Mouse (Mus musculus) forebrain, embryonic 11.5 days (tissue): ENCODE measurements at regions not wholly inside any gene's neighbourhood (a gene's known extent, or its start where the extent isn't known, plus 50 kb on each side); places are given as distances from the start of the nearest gene placed in this dataset.

Experiments used
- ATAC-seq: fragments of 200-750 bp; cut with Nextera tagmentation; replicated peaks from 2 replicates; pipeline ENCODE4 v1.8.0; 2017; ENCODE audit warnings: moderate TSS enrichment; ENCODE audit not compliant: low FRiP score
- DNase-seq: peaks from one replicate; pipeline ENCODE4 v3.0.0-alpha.2; 2017; ENCODE audit warnings: low spot score
- H3K27ac ChIP-seq: fragments of 300-500 bp; sonication (generic); 2 replicates; pipeline ENCODE4 v1.5.1; 2014; ENCODE audit warnings: low read depth, low read length
- H3K27me3 ChIP-seq: fragments of 300-500 bp; sonication (generic); 2 replicates; pipeline ENCODE4 v1.6.1; 2014; ENCODE audit warnings: mild to moderate bottlenecking, low read length, mixed read lengths; ENCODE audit not compliant: control insufficient read depth, insufficient read depth
- H3K36me3 ChIP-seq: fragments of 300-500 bp; sonication (generic); 2 replicates; pipeline ENCODE4 v1.6.1; 2014; ENCODE audit warnings: mild to moderate bottlenecking, low read length, moderate library complexity, mixed read lengths; ENCODE audit not compliant: control insufficient read depth, insufficient read depth
- H3K4me1 ChIP-seq: fragments of 300-500 bp; sonication (generic); replicated peaks from 2 replicates; pipeline ENCODE4 v1.6.1; 2014; ENCODE audit warnings: low read length, mixed read lengths; ENCODE audit not compliant: control insufficient read depth, insufficient read depth
- H3K4me2 ChIP-seq: fragments of 300-500 bp; sonication (generic); 2 replicates; pipeline ENCODE4 v1.6.1; 2014; ENCODE audit warnings: low read depth, mild to moderate bottlenecking, low read length, moderate library complexity, mixed read lengths; ENCODE audit not compliant: severe bottlenecking
- H3K4me3 ChIP-seq: fragments of 300-500 bp; sonication (generic); 2 replicates; pipeline ENCODE4 v1.5.1; 2014; ENCODE audit warnings: low read depth, low read length
- H3K9ac ChIP-seq: fragments of 300-500 bp; sonication (generic); 2 replicates; pipeline ENCODE4 v1.6.1; 2014; ENCODE audit warnings: low read length
- H3K9me3 ChIP-seq: fragments of 300-500 bp; sonication (generic); 2 replicates; pipeline ENCODE4 v1.6.1; 2016; ENCODE audit warnings: low read length, mixed read lengths; ENCODE audit not compliant: control insufficient read depth
- WGBS: fragments of 180-500 bp; shearing (Covaris S2); extraction: QIAGEN DNeasy Blood & Tissue Kit; methylation state at CpG from one replicate; pipeline ENCODE4 v1.1.7; 2014; 5-methylcytosine and 5-hydroxymethylcytosine counted together

- no peak for ATAC-seq
- no peak overlapping the region for H3K4me3 ChIP-seq
- no peaks in the 10 kb centered on the region for H3K4me1 ChIP-seq
- no peaks in the 10 kb centered on the region for H3K36me3 ChIP-seq
- H3K9me3 ChIP-seq: no peaks in the 10 kb centered on the region
- no peak for DNase-seq
- H3K4me2 ChIP-seq: no peak overlapping the region
- H3K9ac ChIP-seq: no peak overlapping the region
- no peaks in the 10 kb centered on the region for H3K27me3 ChIP-seq
- WGBS: 67% methylated on average over 1 of the region's 1 CpGs
- H3K27ac ChIP-seq: no peak overlapping the region
Observed at GRCm38 (mm10) chr10:21702134-21702533, 109.2 kb downstream of the 1700020N01Rik start.

- no peak overlapping the region for H3K4me2 ChIP-seq
- 80% methylated on average over 7 of the region's 7 CpGs for WGBS
- no peaks in the 10 kb centered on the region for H3K36me3 ChIP-seq
- no peak overlapping the region for H3K4me3 ChIP-seq
- ATAC-seq (no peak), DNase-seq (no peak)
- no peaks in the 10 kb centered on the region for H3K27me3 ChIP-seq
- no peaks in the 10 kb centered on the region; the same call in 1 of the 2 replicates for H3K9me3 ChIP-seq
- no peaks in the 10 kb centered on the region for H3K4me1 ChIP-seq
- no peak overlapping the region for H3K9ac ChIP-seq
- no peak overlapping the region for H3K27ac ChIP-seq
Observed at GRCm38 (mm10) chr10:21711866-21712265, 118.9 kb downstream of the 1700020N01Rik start.

GRCm38 (mm10) chr10:21712828-21713227, 119.9 kb downstream of the 1700020N01Rik start:
- Histone ChIP-seq H3K36me3 (no peaks in the 10 kb centered on the region), H3K4me3 (no peak overlapping the region), H3K27ac (no peak overlapping the region), H3K27me3 (no peaks in the 10 kb centered on the region), H3K4me1 (no peaks in the 10 kb centered on the region), H3K9ac (no peak overlapping the region), H3K9me3 (no peaks in the 10 kb centered on the region; the same call in 1 of the 2 replicates), H3K4me2 (no peak overlapping the region)
- ATAC-seq (no peak), DNase-seq (no peak)
- 80% methylated on average over 3 of the region's 3 CpGs for WGBS

- Histone ChIP-seq H3K9me3 (no peaks in the 10 kb centered on the region), H3K27me3 (no peaks in the 10 kb centered on the region), H3K9ac (no peak overlapping the region), H3K4me3 (no peak overlapping the region), H3K4me2 (no peak overlapping the region), H3K27ac (no peak overlapping the region), H3K4me1 (no peaks in the 10 kb centered on the region), H3K36me3 (no peaks in the 10 kb centered on the region)
- DNase-seq: no peak
- ATAC-seq: no peak
- WGBS: 92% methylated on average over 3 of the region's 3 CpGs
Observed at GRCm38 (mm10) chr10:21715436-21715835, 122.5 kb downstream of the 1700020N01Rik start.

- Histone ChIP-seq H3K27ac (no peak overlapping the region), H3K4me1 (no peaks in the 10 kb centered on the region), H3K4me3 (no peak overlapping the region), H3K36me3 (no peaks in the 10 kb centered on the region), H3K27me3 (no peaks in the 10 kb centered on the region), H3K4me2 (no peak overlapping the region), H3K9me3 (no peaks in the 10 kb centered on the region), H3K9ac (no peak overlapping the region)
- DNase-seq (no peak), ATAC-seq (no peak)
- 26% methylated on average over 4 of the region's 4 CpGs for WGBS
Observed at GRCm38 (mm10) chr10:21718189-21718588, 125.2 kb downstream of the 1700020N01Rik start.

- no peak overlapping the region for H3K4me2 ChIP-seq
- no peak overlapping the region for H3K9ac ChIP-seq
- ATAC-seq (no peak), DNase-seq (no peak)
- H3K4me1 ChIP-seq: no peaks in the 10 kb centered on the region
- no peaks in the 10 kb centered on the region for H3K36me3 ChIP-seq
- H3K4me3 ChIP-seq: no peak overlapping the region
- H3K27ac ChIP-seq: no peak overlapping the region
- 86% methylated on average over 3 of the region's 3 CpGs for WGBS
- no peaks in the 10 kb centered on the region for H3K27me3 ChIP-seq
- no peaks in the 10 kb centered on the region for H3K9me3 ChIP-seq
Observed at GRCm38 (mm10) chr10:21724351-21724750, 131.4 kb downstream of the 1700020N01Rik start.

- Histone ChIP-seq H3K4me1 (no peaks in the 10 kb centered on the region), H3K4me2 (no peak overlapping the region), H3K9ac (no peak overlapping the region), H3K9me3 (no peaks in the 10 kb centered on the region), H3K4me3 (no peak overlapping the region), H3K27me3 (no peaks in the 10 kb centered on the region), H3K27ac (no peak overlapping the region), H3K36me3 (no peaks in the 10 kb centered on the region)
- 91% methylated on average over 3 of the region's 3 CpGs for WGBS
- ATAC-seq (no peak), DNase-seq (no peak)
Observed at GRCm38 (mm10) chr10:21724999-21725398, 132.1 kb downstream of the 1700020N01Rik start.

- no peak for DNase-seq
- 6% methylated on average over 5 of the region's 5 CpGs for WGBS
- Histone ChIP-seq H3K9me3 (no peaks in the 10 kb centered on the region), H3K36me3 (no peaks in the 10 kb centered on the region), H3K4me2 (no peak overlapping the region), H3K27ac (no peak overlapping the region), H3K27me3 (no peaks in the 10 kb centered on the region), H3K9ac (no peak overlapping the region), H3K4me1 (no peaks in the 10 kb centered on the region), H3K4me3 (no peak overlapping the region)
- no peak for ATAC-seq
Observed at GRCm38 (mm10) chr10:21740256-21740655, 141.7 kb upstream of the Sgk1 start.

- H3K9ac ChIP-seq: no peak overlapping the region
- H3K4me3 ChIP-seq: no peak overlapping the region
- H3K9me3 ChIP-seq: no peaks in the 10 kb centered on the region
- no peak overlapping the region for H3K27ac ChIP-seq
- no peak overlapping the region for H3K4me2 ChIP-seq
- peaks cover 3% of the 10 kb centered on the region; the same call in 1 of the 2 replicates for H3K4me1 ChIP-seq
- no peaks in the 10 kb centered on the region for H3K27me3 ChIP-seq
- no peak for ATAC-seq
- WGBS: 70% methylated on average over 8 of the region's 8 CpGs
- no peaks in the 10 kb centered on the region for H3K36me3 ChIP-seq
- no peak for DNase-seq
Observed at GRCm38 (mm10) chr10:21741575-21741974, 140.4 kb upstream of the Sgk1 start.
